Mouse (Mus musculus): Measurements from ENCODE around the gene Dnm1. TPM values are rescaled to one million over a fixed set of nuclear protein-coding genes. Genes with fewer than 3 reads are reported as not detected.

Dnm1 gene
- polyA plus RNA-seq, 1 experiment from 2014 or later = 7.9 TPM

DNA sequence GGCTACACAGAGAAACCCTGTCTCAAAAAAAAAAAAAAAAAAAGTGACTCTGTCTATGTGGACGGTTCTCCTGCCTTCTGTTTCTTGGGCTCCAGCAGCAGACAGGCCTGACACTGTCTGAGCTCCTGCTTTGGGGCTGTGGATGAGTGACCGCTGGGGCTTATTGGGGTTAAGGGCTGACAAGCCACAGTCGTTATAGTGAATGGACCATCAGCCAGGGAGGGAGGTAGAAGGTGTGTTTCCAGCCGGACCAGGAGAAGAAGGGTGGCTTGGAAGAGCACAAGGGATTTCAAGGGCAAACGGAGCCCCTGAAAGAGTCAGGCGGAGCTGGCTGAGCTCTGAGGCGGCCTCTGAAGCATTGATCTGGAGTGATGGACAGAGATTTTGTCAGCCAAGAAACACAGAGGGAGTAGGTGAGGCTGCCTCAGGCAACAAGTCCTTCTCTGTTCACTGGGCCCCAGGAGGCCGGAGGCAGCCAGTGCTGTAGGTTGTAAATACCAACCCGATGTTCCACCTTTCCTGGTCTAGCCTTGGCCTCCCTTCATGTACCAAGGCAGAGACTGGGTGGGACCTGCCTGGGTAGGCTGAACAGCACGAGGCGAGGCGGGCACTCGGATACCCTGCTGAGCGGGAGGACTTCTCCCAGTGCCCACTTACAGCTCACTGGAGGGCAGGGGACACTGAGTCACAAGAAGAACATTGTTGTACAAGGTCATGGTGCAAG lies 8.4 kb downstream of the Dnm1 start:
- no peak for ATAC-seq (replicated peaks; ENCODE audit: low FRiP score)
- Histone ChIP-seq H3K9me3 (replicated peaks) (no peaks in the 10 kb centered on the region), H3K4me1 (no peaks in the 10 kb centered on the region), H3K9ac (no peak overlapping the region), H3K36me3 (no peaks in the 10 kb centered on the region), H3K27me3 (no peaks in the 10 kb centered on the region), H3K4me2 (no peak overlapping the region), H3K27ac (no peak overlapping the region), H3K4me3 (replicated peaks) (no peak overlapping the region)
- 71% methylated on average over 14 of the region's 14 CpGs for WGBS

DNA sequence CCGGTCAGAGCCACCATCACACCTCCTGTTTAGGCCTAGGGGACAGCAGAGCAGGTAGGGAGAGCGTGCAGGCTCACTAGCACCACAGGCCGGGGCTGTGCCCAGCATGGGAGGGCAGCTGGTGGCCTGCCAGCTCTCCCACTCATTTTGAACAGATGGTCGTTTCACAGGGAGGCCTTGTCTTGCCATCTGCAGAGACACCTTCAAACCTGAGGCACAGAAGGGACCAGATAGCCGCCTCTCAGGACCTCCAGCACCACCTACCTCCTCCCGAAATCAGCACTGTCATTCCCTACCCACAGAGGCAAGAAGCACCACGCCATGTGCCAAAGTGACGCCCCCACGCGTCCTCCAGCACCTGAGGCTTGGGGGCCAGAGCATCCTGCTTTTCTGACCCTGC lies 9.1 kb downstream of the Dnm1 start:
- ATAC-seq (replicated peaks; ENCODE audit: low FRiP score) = no peak
- 77% methylated on average over 10 of the region's 10 CpGs for WGBS
- no peak overlapping the region for H3K27ac ChIP-seq

DNA sequence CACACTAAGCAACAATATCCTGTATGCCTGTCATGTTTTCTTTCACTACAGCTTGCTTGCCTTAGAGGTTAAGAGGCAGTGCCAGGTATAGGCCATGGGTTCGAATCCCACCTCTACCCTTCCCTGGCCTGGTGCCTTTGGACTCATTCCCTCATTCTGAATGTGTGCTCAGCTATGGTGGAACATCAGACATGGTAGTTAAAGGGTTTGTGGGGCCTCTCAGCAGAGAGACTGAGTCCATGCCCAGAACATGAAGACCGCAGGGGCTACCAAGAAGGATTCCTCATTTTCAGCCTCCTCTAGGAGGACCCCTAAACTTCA lies 9.8 kb downstream of the Dnm1 start:
- no peaks in the 10 kb centered on the region for H3K27me3 ChIP-seq
- no peak overlapping the region for H3K4me2 ChIP-seq
- H3K36me3 ChIP-seq = no peaks in the 10 kb centered on the region
- no peak for ATAC-seq (replicated peaks; ENCODE audit: low FRiP score)
- no peaks in the 10 kb centered on the region for H3K9me3 ChIP-seq (replicated peaks)
- no peak overlapping the region for H3K4me3 ChIP-seq (replicated peaks)
- no peaks in the 10 kb centered on the region for H3K4me1 ChIP-seq
- 97% methylated on average over 2 of the region's 2 CpGs for WGBS
- no peak overlapping the region for H3K27ac ChIP-seq
- no peak overlapping the region for H3K9ac ChIP-seq

More for the DNA sequence above, 9.1 kb downstream of the Dnm1 start:
- H3K36me3 ChIP-seq = no peaks in the 10 kb centered on the region
- H3K4me1 ChIP-seq = no peaks in the 10 kb centered on the region
- no peaks in the 10 kb centered on the region for H3K9me3 ChIP-seq (replicated peaks)
- no peak overlapping the region for H3K9ac ChIP-seq
- no peaks in the 10 kb centered on the region for H3K27me3 ChIP-seq
- H3K4me3 ChIP-seq (replicated peaks) = no peak overlapping the region
- no peak overlapping the region for H3K4me2 ChIP-seq

DNA sequence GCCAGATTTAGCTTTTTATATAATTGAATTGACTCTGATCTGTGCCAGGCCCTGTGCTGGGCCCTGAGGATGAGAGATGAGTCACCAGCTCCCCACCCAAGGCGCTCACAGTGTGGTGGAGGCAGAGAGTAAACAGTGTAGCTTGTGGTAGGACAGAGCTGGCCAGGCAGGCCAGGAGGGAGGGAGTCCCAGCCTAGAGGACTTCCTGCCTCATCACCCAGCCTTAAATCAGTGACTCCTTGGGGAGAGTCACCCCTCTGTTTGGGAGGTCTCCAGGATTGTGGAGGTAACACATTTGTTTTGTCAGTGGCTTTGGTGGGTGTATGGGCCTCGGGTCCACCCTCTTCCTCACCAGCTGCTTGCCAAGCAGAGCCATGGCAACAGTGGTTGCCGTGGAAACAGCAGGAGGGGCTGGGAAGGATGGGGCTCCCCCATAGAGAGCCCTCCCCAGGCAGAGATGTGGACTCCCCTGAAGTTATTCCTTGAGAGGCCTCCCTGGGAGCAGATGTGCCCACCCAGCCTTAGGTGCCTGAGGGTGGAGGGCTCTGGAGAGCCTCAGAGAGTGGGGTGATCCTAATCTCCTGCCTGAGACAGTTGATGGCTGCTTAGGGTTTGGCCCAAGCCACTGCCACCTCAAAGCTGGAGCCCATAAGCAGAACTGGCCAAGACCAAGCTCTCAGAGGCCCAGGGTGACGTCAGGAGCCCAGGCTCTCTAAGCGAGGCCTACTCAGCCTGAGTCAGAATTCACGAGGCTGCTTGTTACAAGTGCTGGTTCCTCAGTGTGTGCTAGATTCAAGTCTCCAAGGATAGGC lies 10.4 kb downstream of the Dnm1 start:
- Histone ChIP-seq H3K27ac (no peak overlapping the region), H3K4me3 (replicated peaks) (no peak overlapping the region), H3K4me2 (no peak overlapping the region), H3K9me3 (replicated peaks) (no peaks in the 10 kb centered on the region), H3K4me1 (no peaks in the 10 kb centered on the region), H3K27me3 (no peaks in the 10 kb centered on the region), H3K36me3 (peaks cover 5% of the 10 kb centered on the region; the same call in 1 of the 2 replicates), H3K9ac (no peak overlapping the region)
- 0 out of 2 replicates have a peak, but pooled peaks have one; percentile 36 for ATAC-seq (replicated peaks; ENCODE audit: low FRiP score)
- 69% methylated on average over 6 of the region's 6 CpGs for WGBS

GRCm38 (mm10) chr2:32342039-32342438 lies 11.1 kb downstream of the Dnm1 start:
- H3K4me2 ChIP-seq = no peak overlapping the region
- H3K9ac ChIP-seq = no peak overlapping the region
- no peaks in the 10 kb centered on the region for H3K27me3 ChIP-seq
- no peak for ATAC-seq (replicated peaks; ENCODE audit: low FRiP score)
- peaks cover 11% of the 10 kb centered on the region; the same call in 1 of the 2 replicates for H3K36me3 ChIP-seq
- 83% methylated on average over 4 of the region's 4 CpGs for WGBS
- H3K9me3 ChIP-seq (replicated peaks) = no peaks in the 10 kb centered on the region
- no peak overlapping the region for H3K27ac ChIP-seq
- H3K4me1 ChIP-seq = no peaks in the 10 kb centered on the region
- H3K4me3 ChIP-seq (replicated peaks) = no peak overlapping the region

GRCm38 (mm10) chr2:32341634-32341939 lies 11.6 kb downstream of the Dnm1 start:
- no peak for ATAC-seq (replicated peaks; ENCODE audit: low FRiP score)
- H3K27me3 ChIP-seq = no peaks in the 10 kb centered on the region
- H3K27ac ChIP-seq = no peak overlapping the region
- H3K9ac ChIP-seq = no peak overlapping the region
- H3K9me3 ChIP-seq (replicated peaks) = no peaks in the 10 kb centered on the region
- H3K4me1 ChIP-seq = no peaks in the 10 kb centered on the region
- H3K4me2 ChIP-seq = no peak overlapping the region
- H3K36me3 ChIP-seq = peaks cover 11% of the 10 kb centered on the region; the same call in 1 of the 2 replicates
- no peak overlapping the region for H3K4me3 ChIP-seq (replicated peaks)
- WGBS = 86% methylated on average over 4 of the region's 4 CpGs

DNA sequence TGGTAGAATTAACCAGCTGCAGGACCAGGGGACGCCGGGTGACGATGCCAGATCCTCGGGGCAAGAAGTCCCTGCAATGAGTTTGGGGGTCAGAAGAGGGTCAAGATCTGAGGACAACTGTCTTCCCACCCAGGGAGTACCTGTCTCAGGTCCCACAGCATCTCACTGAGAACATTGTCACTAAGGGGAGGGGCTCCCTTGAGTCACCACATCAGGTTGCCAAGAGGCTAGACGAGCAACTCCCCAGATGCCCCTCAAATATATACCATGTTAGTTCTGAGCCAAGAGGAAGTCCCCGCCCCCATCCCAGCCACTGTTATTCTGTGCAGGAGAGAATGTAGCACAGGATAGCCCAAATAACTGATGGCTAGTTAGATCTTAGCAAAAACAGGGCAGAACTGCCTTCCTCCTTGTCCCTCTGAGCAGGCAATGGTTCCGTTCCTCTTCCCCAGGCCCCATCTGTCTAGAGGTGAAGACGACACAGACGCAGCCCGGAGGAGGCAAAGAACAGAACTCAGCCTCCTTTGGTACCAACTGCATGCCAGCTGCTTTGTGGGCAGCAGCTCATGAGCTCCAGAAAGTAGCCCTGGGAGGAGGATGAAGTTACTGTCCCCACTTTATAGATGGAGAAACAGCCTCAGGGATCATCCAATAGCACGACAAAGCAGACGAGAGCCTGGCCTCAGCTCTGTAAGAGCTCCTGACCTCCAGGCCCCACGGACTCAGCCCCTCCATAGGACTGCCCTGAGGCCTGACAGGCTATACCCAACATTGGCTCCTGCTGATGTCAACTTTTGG lies 12.1 kb downstream of the Dnm1 start:
- WGBS = 84% methylated on average over 13 of the region's 13 CpGs
- no peaks in the 10 kb centered on the region for H3K9me3 ChIP-seq (replicated peaks)

DNA sequence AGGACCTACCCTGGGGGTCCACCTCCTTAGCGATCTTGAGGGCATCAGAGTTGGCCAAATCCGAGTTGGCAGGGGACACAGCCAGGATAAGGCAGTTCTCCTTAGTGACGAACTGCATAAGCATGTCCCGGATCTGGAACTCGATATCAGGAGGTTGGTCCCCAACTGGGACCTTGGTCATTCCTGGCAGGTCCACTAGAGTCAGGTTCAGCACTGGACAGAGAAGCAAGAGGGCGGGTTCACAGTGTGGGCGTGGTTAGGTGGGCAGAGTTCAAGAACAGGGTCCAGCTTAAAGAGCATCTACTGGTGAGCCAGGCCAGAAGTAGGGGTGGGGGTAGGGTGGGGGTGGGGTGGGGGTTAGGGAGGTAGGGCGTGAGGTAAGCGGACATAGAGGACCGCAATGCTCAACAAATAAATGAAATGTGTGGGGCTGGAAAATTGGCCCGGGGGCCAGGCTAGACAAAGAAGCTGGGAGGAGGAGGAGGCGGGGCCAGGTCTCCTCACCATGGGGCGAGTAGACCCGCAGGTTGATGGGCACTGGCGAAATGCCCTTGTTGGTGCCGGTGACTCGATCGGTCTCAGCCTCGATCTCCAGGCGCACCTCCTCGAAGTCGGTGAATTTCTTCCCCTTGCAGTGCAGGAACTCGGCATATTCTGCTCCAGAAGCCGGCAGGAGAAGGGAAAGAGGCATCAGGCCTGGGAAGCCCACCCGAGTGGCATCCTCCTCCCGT lies 13.1 kb downstream of the Dnm1 start:
- H3K36me3 ChIP-seq = peaks cover 11% of the 10 kb centered on the region; the same call in 1 of the 2 replicates
- H3K27me3 ChIP-seq = no peaks in the 10 kb centered on the region
- 46% methylated on average over 22 of the region's 26 CpGs for WGBS
- no peaks in the 10 kb centered on the region for H3K9me3 ChIP-seq (replicated peaks)
- H3K4me3 ChIP-seq (replicated peaks) = no peak overlapping the region
- H3K27ac ChIP-seq = no peak overlapping the region
- H3K4me1 ChIP-seq = peaks cover 9% of the 10 kb centered on the region
- H3K9ac ChIP-seq = no peak overlapping the region
- H3K4me2 ChIP-seq = no peak overlapping the region
- ATAC-seq (replicated peaks; ENCODE audit: low FRiP score) = no peak

More for the DNA sequence above, 12.1 kb downstream of the Dnm1 start:
- H3K4me2 ChIP-seq = no peak overlapping the region
- H3K4me3 ChIP-seq (replicated peaks) = no peak overlapping the region
- H3K27me3 ChIP-seq = no peaks in the 10 kb centered on the region
- peaks cover 11% of the 10 kb centered on the region; the same call in 1 of the 2 replicates for H3K36me3 ChIP-seq
- H3K27ac ChIP-seq = no peak overlapping the region
- no peak overlapping the region for H3K9ac ChIP-seq
- ATAC-seq (replicated peaks; ENCODE audit: low FRiP score) = no peak
- H3K4me1 ChIP-seq = peaks cover 5% of the 10 kb centered on the region

- Histone ChIP-seq H3K36me3 (peaks cover 11% of the 10 kb centered on the region; the same call in 1 of the 2 replicates), H3K27me3 (no peaks in the 10 kb centered on the region), H3K4me1 (peaks cover 9% of the 10 kb centered on the region), H3K4me2 (peak overlapping the region; percentile 18; the same call in 1 of the 2 replicates), H3K4me3 (replicated peaks) (no peak overlapping the region), H3K27ac (no peak overlapping the region), H3K9ac (no peak overlapping the region), H3K9me3 (replicated peaks) (no peaks in the 10 kb centered on the region)
- 0 out of 2 replicates have a peak, but pooled peaks have one; percentile 48 for ATAC-seq (replicated peaks; ENCODE audit: low FRiP score)
- 33% methylated on average over 15 of the region's 15 CpGs for WGBS
Measured at GRCm38 (mm10) chr2:32335888-32336287, 17.2 kb downstream of the Dnm1 start.

GRCm38 (mm10) chr2:32332159-32332558 lies 21.0 kb downstream of the Dnm1 start:
- Histone ChIP-seq H3K4me3 (replicated peaks) (no peak overlapping the region), H3K36me3 (0 out of 2 replicates have a peak, but pooled peaks cover under 1% of the 10 kb centered on the region), H3K27me3 (no peaks in the 10 kb centered on the region), H3K9ac (no peak overlapping the region), H3K4me1 (peaks cover 9% of the 10 kb centered on the region), H3K4me2 (no peak overlapping the region), H3K9me3 (replicated peaks) (no peaks in the 10 kb centered on the region), H3K27ac (no peak overlapping the region)
- ATAC-seq (replicated peaks; ENCODE audit: low FRiP score) = no peak
- 88% methylated on average over 5 of the region's 5 CpGs for WGBS

GRCm38 (mm10) chr2:32329531-32329930 lies 23.6 kb downstream of the Dnm1 start:
- Histone ChIP-seq H3K4me3 (replicated peaks) (no peak overlapping the region), H3K36me3 (no peaks in the 10 kb centered on the region), H3K27me3 (no peaks in the 10 kb centered on the region), H3K4me1 (peaks cover 10% of the 10 kb centered on the region), H3K9ac (no peak overlapping the region), H3K27ac (no peak overlapping the region), H3K9me3 (replicated peaks) (no peaks in the 10 kb centered on the region), H3K4me2 (no peak overlapping the region)
- no peak for ATAC-seq (replicated peaks; ENCODE audit: low FRiP score)
- 33% methylated on average over 6 of the region's 6 CpGs for WGBS

Measured in kidney, embryonic 15.5 days (tissue).